Mouse (Mus musculus): ENCODE measurements around the gene Fbxo33.

DNA sequence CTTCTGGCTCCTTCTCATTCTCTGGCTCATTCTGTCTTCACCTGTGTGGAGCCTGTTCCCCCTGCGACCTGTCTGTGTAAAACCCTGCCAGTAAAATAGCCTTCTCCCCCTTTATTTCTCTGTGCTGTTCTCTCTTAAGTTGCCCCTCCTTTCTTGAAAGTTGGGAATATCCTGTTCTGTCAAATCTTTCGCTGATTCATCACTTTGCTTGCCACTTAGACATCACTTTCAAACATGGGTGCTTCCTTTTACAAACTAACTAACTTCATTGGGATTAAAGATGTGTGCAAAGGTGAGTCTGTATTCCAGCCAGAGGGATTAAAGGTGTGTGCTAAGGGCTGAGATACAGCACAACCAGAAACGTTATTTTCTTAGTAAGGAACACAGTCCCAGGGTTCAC lies 25.9 kb downstream of the Fbxo33 start:
- no peak for TF ChIP-seq CTCF (IDR thresholded peaks at IDR 0.05; ENCODE audit: low read depth, low read length)
- no peak for TF ChIP-seq POLR2A (IDR thresholded peaks at IDR 0.05; ENCODE audit: borderline replicate concordance, low read depth, low read length)

All from bone marrow macrophage, adult 2 months (primary cell).